Mouse (Mus musculus): ENCODE measurements around the gene Acnat2. TPM values are rescaled to one million over a fixed set of nuclear protein-coding genes. Genes with fewer than 3 reads are reported as not detected.
"Not testable (repeated sequence)": the region's sequence is repeated elsewhere in the genome, so short reads cannot be mapped to it uniquely, and the experiment has no call there.

The Acnat2 gene
- polyA plus RNA-seq (2015; fragmentation: Nextera tagmentation; extraction: Ambion mirVana), result not detected in 2 replicates

DNA sequence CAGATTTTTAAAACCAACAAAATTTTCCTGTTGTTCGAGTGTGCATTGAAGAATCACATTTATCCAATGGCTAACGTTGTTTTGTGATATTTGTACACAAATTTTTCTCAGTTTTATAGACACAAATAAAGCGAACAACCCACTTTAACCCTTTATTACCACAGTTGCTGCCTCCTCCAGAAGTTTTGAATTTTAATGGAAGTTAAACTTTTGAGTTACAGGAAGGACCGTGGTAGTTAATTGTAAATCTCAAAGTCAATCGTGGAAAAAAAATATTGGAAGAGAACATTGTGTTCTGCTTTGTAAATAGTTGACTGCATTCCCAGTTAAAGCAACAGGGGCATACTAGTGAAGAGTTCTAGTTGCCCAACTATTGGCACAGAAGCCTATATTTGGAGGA, at the start of gene Acnat2:
Gene Acnat2 (minus strand): TSS at position 195 of the 400 bp plus-strand sequence.
- not testable (repeated sequence) for ATAC-seq; H3K27me3 ChIP-seq; H3K4me3 ChIP-seq (replicated peaks); H3K36me3 ChIP-seq; H3K9me3 ChIP-seq; H3K9ac ChIP-seq (replicated peaks); H3K4me2 ChIP-seq (replicated peaks); H3K27ac ChIP-seq; H3K4me1 ChIP-seq (replicated peaks)
- WGBS, result 92% methylated on average over 5 of the region's 5 CpGs

DNA sequence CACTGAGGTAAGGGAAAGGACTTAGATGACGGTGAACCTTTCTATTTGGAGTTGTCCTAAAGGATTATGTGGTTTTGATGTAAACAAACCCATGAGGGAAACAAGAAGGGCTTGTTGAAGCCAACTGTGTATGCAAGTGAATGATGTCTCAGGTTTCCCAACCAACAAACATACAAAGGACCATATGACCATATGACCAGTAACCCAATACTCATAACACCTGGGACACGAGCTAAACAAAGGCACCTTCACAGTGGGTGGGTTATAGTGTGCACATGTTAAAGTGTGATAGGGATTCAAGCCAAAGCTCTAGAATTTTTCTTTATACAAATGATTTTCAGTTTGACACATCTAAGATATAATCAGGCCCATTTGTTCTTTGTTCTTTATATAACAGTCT, 48.2 kb upstream of the Acnat2 start:
- H3K9me3 ChIP-seq, result no peaks in the 10 kb centered on the region
- no peak for ATAC-seq
- no peaks in the 10 kb centered on the region for H3K36me3 ChIP-seq
- 81% methylated on average over 2 of the region's 2 CpGs for WGBS
- H3K4me1 ChIP-seq (replicated peaks), result no peaks in the 10 kb centered on the region
- no peak overlapping the region for H3K4me3 ChIP-seq (replicated peaks)
- H3K9ac ChIP-seq (replicated peaks), result no peak overlapping the region
- H3K4me2 ChIP-seq (replicated peaks), result no peak overlapping the region
- H3K27ac ChIP-seq, result no peak overlapping the region
- no peaks in the 10 kb centered on the region for H3K27me3 ChIP-seq

DNA sequence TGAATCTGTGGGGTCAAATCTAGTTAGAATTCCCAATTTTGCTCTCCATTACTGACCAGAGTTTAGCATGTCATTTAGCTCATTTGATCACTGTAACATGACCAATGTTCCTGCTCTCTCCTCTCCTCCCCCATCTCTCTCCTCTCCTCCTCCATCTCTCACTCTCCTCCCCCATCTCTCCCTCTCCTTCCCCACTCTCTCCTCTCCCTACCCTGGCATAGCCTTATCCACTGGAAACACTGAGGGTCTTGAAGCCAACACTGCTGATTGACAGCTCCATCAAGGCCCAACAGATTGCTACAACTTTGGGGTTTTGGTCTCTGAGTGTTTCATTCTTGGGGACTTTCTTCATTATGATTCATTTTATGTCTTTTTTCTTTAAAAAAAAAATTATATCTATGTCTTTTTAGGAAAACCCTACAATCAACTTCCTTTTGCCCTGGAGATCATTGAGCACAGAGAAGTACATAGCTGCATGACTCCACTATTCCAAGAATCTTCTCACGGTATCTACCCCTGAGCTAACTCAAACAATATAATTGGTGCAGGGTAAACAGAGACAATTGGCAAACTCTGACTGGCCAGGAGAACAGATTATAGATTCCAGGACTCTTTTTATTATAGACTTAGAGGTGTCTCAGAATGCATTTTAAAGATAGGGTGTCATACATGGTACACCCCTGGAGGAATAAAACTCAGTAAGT, 44.0 kb upstream of the Acnat2 start:
- no peak overlapping the region for H3K4me2 ChIP-seq (replicated peaks)
- no peak overlapping the region for H3K4me3 ChIP-seq (replicated peaks)
- no peak overlapping the region for H3K9ac ChIP-seq (replicated peaks)
- ATAC-seq, result no peak
- H3K4me1 ChIP-seq (replicated peaks), result no peaks in the 10 kb centered on the region
- H3K36me3 ChIP-seq, result no peaks in the 10 kb centered on the region
- H3K9me3 ChIP-seq, result no peaks in the 10 kb centered on the region
- no peaks in the 10 kb centered on the region for H3K27me3 ChIP-seq
- 83% methylated on average over 1 of the region's 1 CpGs for WGBS
- no peak overlapping the region for H3K27ac ChIP-seq

DNA sequence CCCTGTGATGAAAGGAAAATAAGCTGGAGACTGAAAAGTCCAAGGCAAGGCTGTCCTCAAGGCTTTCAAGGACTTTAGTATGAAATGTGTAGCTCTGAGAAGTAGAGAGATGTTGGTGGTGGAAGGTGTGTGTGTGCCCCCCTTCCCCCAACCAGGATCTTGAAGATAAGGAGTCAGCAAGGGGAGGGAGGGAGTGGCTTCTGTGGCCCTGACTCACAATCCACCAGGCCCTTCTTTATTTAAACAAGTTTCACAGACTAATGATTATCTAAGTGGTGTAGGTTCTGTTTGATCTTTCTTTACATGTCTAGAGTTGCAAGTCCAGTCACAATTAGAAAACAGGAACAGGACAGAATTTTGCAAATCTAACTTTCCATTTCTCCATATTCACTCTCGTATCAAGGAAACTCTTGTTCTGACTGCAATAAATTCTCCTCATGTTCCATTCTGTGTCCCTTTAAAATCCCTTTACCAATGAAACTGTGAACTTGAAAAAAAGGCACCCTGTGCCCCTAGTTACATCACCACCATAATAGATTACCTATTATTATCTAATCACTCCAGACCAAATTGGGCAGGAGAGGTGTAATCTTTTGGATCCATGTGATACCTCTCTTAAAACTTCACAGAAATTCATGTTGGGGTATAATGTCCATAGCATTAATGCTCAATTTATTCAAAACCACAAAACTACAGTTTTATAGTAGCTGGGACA, 43.3 kb upstream of the Acnat2 start:
- not testable (repeated sequence) for H3K9me3 ChIP-seq; H3K4me1 ChIP-seq (replicated peaks); H3K36me3 ChIP-seq; H3K27ac ChIP-seq; H3K27me3 ChIP-seq; H3K4me2 ChIP-seq (replicated peaks); ATAC-seq; H3K4me3 ChIP-seq (replicated peaks); H3K9ac ChIP-seq (replicated peaks)
- 88% methylated on average over 1 of the region's 1 CpGs for WGBS

DNA sequence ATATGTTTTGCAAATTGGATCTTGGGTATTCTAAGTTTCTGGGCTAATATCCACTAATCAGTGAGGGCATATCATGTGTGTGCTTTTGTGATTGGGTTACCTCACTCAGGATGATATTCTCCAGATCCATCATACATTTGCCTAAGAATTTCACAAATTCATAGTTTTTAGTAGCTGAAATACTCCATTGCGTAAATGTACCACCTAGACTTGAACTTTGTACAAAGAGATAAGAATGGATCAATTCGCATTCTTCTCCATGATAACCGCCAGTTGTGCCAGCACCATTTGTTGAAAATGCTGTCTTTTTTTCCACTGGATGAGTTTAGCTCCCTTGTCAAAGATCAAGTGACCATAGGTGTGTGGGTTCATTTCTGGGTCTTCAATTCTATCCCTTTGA, 29.0 kb upstream of the Acnat2 start:
- not testable (repeated sequence) for H3K27me3 ChIP-seq; H3K4me3 ChIP-seq (replicated peaks); H3K27ac ChIP-seq; H3K36me3 ChIP-seq; H3K9ac ChIP-seq (replicated peaks); H3K4me2 ChIP-seq (replicated peaks); H3K4me1 ChIP-seq (replicated peaks); H3K9me3 ChIP-seq; ATAC-seq
- 99% methylated on average over 3 of the region's 3 CpGs for WGBS

DNA sequence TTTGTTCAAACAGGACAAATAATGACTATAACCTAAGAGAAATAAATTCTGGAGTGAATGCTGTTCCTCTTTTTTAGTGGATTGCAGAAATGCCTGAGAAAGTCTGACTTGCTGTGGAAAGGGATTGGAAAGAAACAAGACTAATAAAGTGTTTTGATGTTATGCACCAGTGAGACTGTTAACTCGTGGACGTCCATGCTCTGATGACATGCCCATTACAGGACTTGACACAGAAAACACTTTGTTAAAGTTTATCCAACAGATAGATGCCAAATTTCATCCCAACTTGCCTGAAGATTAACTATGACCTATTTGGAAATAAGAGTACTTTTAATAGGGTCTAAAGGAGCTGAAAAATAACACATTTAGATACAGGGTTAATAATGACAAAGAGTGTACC, 2.2 kb upstream of the Acnat2 start:
- not testable (repeated sequence) for H3K27ac ChIP-seq; H3K27me3 ChIP-seq; H3K4me1 ChIP-seq (replicated peaks); H3K4me3 ChIP-seq (replicated peaks); H3K9ac ChIP-seq (replicated peaks); ATAC-seq; H3K4me2 ChIP-seq (replicated peaks); H3K9me3 ChIP-seq; H3K36me3 ChIP-seq
- 84% methylated on average over 2 of the region's 2 CpGs for WGBS

DNA sequence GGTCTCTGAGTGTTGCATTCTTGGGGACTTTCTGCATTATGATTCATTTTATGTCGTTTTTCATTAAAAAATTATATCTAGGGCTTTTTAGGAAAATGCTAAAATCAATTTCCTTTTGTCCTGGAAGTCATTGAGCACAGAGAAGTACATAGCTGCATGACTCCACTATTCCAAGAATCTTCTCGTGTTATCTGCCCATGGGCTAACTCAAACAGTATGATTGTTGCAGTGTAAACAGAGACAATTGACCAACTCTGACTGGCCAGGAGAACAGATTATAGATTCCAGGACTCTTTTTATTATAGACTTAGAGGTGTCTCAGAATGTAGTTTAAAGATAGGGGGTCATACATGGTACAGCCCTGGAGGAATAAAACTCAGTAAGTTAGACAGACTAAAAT, 21.1 kb downstream of the Acnat2 start:
- no peaks in the 10 kb centered on the region for H3K27me3 ChIP-seq
- H3K9me3 ChIP-seq, result no peaks in the 10 kb centered on the region
- no peak for ATAC-seq
- no peak overlapping the region for H3K4me2 ChIP-seq (replicated peaks)
- no peaks in the 10 kb centered on the region for H3K4me1 ChIP-seq (replicated peaks)
- WGBS, result 51% methylated on average over 2 of the region's 2 CpGs
- H3K27ac ChIP-seq, result no peak overlapping the region
- no peak overlapping the region for H3K9ac ChIP-seq (replicated peaks)
- H3K36me3 ChIP-seq, result no peaks in the 10 kb centered on the region
- H3K4me3 ChIP-seq (replicated peaks), result no peak overlapping the region

DNA sequence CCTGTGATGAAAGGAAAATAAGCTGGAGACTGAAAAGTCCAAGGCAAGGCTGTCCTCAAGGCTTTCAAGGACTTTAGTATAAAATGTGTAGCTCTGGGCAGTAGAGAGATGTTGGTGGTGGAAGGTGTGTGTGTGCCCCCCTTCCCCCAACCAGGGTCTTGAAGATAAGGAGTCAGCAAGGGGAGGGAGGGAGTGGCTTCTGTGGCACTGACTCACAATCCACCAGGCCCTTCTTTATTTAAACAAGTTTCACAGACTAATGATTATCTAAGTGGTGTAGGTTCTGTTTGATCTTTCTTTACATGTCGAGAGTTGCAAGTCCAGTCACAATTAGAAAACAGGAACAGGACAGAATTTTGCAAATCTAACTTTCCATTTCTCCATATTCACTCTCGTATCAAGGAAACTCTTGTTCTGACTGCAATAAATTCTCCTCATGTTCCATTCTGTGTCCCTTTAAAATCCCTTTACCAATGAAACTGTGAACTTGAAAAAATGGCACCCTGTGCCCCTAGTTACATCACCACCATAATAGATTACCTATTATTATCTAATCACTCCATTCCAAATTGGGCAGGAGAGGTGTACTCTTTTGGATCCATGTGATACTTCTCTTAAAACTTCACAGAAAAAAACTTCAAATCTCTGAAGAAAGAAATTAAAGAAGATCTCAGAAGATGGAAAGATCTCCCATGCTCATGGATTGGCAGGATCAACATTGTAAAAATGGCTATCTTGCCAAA, 24.2 kb downstream of the Acnat2 start:
- not testable (repeated sequence) for H3K4me3 ChIP-seq (replicated peaks); H3K4me1 ChIP-seq (replicated peaks); H3K9ac ChIP-seq (replicated peaks); H3K36me3 ChIP-seq; H3K9me3 ChIP-seq; H3K27me3 ChIP-seq; H3K4me2 ChIP-seq (replicated peaks); ATAC-seq; H3K27ac ChIP-seq
- WGBS, result 83% methylated on average over 2 of the region's 2 CpGs

DNA sequence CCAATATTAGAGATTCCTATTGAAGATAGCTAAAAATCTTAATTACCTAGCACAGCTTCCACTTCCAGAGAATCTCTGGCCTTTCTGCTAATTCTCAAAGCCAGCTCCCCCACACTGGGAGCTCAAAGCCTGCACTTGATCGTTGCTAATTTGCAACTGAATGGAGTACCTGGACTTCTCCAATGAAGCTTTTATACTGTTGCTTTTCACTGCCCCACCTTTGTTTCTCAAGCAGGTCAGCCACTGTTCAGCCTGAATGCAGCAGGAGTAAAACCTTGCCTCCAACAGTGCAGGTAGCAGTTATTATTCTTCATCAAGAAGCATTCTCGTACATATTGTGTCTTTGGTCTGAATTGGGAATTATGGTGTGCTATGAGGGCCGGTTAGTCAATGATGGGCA, 39.9 kb downstream of the Acnat2 start:
- WGBS, result 83% methylated on average over 3 of the region's 3 CpGs
- not testable (repeated sequence) for H3K4me3 ChIP-seq (replicated peaks); ATAC-seq; H3K4me2 ChIP-seq (replicated peaks); H3K27me3 ChIP-seq; H3K36me3 ChIP-seq; H3K27ac ChIP-seq; H3K9ac ChIP-seq (replicated peaks); H3K4me1 ChIP-seq (replicated peaks)
- H3K9me3 ChIP-seq, result peaks cover 12% of the 10 kb centered on the region; the same call in 1 of the 2 replicates

DNA sequence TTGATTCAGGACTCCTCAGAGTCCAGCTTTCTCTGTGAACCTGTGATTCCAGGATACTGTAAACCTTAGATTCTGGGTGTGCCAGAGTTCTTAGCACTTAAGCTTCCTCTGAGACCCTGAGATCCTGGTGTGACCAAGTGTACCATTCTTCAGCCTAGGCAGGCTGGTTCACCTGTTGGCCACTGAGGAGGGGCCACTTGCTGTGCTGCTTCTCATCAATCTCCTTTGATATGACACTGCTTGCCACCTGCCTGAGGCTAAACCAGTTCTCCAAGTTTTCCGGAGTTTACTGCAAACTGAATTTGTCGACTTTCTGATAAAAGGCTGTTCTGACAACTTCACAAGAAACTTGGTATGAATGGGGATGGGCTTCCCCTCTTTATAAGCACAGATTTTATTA, 50.9 kb downstream of the Acnat2 start:
- H3K4me1 ChIP-seq (replicated peaks), result no peaks in the 10 kb centered on the region
- H3K36me3 ChIP-seq, result no peaks in the 10 kb centered on the region
- no peak for ATAC-seq
- H3K4me3 ChIP-seq (replicated peaks), result no peak overlapping the region
- no peaks in the 10 kb centered on the region for H3K9me3 ChIP-seq
- H3K27ac ChIP-seq, result no peak overlapping the region
- no peaks in the 10 kb centered on the region for H3K27me3 ChIP-seq
- H3K9ac ChIP-seq (replicated peaks), result no peak overlapping the region
- WGBS, result 81% methylated on average over 2 of the region's 2 CpGs
- H3K4me2 ChIP-seq (replicated peaks), result no peak overlapping the region

DNA sequence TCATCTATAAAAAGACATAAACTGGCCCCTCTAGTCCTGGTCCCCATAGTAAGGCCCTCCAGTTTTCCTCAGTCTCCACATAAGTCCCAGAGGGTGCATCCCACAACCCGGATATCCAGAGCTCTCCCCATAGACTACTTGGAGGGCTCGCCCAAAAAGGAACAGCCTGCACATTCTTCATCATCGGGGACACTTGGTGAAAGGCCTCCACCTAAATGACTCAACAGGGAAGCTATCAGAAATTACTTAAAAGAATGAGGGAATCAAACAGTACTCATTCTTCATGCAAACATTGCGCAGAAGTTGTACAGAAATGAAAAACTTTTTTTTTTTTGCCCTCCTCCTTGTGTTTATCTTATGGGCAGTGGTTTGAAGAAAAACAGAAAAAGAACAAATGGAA, 57.5 kb downstream of the Acnat2 start:
- Histone ChIP-seq H3K36me3 (no peaks in the 10 kb centered on the region), H3K4me3 (replicated peaks) (no peak overlapping the region), H3K9ac (replicated peaks) (no peak overlapping the region), H3K4me2 (replicated peaks) (no peak overlapping the region), H3K27me3 (no peaks in the 10 kb centered on the region), H3K4me1 (replicated peaks) (no peaks in the 10 kb centered on the region), H3K27ac (no peak overlapping the region), H3K9me3 (no peaks in the 10 kb centered on the region)
- 95% methylated on average over 4 of the region's 4 CpGs for WGBS
- no peak for ATAC-seq

DNA sequence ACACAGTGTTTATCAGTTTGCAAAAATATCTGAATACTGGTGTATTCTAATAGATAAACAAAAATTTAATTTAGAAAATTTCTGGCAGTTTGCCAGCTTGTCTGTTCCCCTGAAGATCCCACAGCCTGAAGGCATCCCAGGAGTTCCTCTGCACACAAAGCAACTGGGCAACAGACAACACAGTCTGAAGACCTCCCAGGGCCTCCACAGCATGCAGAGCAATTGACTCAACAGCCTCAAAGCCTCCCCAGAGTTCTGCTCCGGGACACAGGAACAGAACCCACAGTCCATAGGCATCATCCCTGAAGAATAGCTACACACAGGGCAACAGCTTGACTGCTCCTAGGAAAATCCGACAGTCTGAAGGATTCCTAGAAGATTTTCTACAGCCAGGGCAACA, 59.3 kb downstream of the Acnat2 start:
- Histone ChIP-seq H3K27me3 (no peaks in the 10 kb centered on the region), H3K27ac (no peak overlapping the region), H3K36me3 (no peaks in the 10 kb centered on the region), H3K9ac (replicated peaks) (no peak overlapping the region), H3K4me3 (replicated peaks) (no peak overlapping the region), H3K4me1 (replicated peaks) (no peaks in the 10 kb centered on the region), H3K4me2 (replicated peaks) (no peak overlapping the region), H3K9me3 (no peaks in the 10 kb centered on the region)
- no peak for ATAC-seq
- 22% methylated on average over 2 of the region's 2 CpGs for WGBS
